Mouse (Mus musculus) gastrocnemius, adult 18-20 months (tissue): ENCODE results near the gene Nsun2. TPM values are rescaled to one million over a fixed set of nuclear protein-coding genes. Genes with fewer than 3 reads are reported as not detected.
"Not testable (repeated sequence)": the region's sequence is repeated elsewhere in the genome, so short reads cannot be mapped to it uniquely, and the experiment has no call there.

Experiments
- DNase-seq: peaks from one replicate; pipeline ENCODE4 v3.0.0; 2021; ENCODE audit warnings: low spot score
- total RNA-seq, 2 experiments: library from RNA; stranded (reverse); gene quantifications; 2 replicates each; pipeline ENCODE4 v1.2.3; 2021

Gene Nsun2
- total RNA-seq, 2 experiments from 2014 or later: 42.4 to 46.5 TPM

DNA sequence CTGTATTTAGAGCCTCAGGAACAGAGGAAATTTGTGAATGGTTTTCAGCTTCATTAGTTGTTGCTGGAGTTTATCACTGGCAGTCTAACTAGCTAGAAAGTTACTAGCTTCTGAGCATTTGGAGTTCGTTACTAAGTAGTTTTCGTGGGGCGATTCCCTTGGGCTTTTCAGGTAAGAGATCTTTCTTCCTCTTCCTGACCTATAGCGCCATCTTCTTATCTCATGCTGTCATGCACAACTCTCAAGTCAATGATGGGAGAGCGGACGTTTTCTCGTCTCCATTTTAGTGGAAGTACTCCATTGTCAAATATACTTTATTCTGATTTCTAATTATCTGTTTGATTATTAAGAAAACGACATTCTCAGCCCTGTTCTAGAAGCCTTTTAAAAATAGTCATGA lies 16.4 kb downstream of the Nsun2 start:
- DNase-seq: no peak

DNA sequence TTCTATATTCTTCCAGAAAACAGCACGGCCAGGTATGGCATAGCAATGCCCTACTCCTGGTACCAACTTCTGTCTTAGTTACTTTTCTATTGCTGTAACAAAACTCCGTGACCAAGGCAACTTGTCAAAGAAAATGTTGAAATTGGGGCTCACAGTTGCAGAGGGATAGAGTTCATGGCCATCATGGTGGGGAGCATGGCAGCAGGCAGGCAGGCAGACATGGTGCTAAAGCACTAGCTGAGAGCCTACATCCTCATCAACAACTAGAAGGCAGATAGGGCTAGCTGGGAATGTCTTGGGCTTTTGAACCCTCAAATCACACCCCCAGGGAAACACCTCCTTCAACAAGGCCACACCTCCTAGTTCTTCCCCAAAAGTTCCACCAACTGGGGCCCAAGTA lies 17.3 kb downstream of the Nsun2 start:
- DNase-seq: no peak

DNA sequence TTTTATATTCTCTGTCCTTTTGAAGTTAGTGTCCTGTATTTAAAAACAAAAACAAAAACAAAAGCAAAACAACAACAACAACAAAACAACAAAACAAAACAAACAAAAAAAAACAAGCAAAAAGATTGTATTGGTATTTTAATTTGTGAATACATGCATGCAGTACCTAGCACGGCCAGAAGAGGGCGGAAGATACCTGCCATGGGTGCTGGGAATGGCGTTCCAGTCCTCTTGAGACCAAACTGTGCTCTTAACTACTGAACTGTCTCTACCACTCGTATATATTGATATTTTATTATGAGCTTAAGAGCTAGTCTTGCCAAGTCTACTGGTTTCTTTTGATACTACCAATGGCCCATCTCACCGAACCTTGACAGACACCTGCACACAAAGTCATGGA lies 19.5 kb downstream of the Nsun2 start:
- no peak for DNase-seq

DNA sequence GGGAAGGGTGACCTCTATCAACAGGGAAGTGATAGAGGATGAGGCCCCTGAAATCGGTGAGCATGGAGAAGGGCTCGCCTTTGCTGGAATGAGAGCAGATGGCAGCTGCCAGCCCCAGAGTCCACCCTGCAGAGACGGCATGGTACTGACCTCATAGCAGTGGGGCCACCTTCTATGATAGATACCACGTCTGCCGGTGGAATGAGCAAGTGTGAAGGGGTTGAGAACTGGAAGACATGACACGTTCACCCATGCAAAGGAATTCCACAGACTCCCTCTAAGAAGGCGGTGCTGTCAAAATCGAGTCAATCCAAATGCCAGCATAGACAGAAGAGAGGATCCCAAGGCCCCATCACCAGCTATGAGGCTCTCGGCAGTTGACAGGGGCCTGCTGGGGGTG lies 20.7 kb downstream of the Nsun2 start:
- no peak for DNase-seq

DNA sequence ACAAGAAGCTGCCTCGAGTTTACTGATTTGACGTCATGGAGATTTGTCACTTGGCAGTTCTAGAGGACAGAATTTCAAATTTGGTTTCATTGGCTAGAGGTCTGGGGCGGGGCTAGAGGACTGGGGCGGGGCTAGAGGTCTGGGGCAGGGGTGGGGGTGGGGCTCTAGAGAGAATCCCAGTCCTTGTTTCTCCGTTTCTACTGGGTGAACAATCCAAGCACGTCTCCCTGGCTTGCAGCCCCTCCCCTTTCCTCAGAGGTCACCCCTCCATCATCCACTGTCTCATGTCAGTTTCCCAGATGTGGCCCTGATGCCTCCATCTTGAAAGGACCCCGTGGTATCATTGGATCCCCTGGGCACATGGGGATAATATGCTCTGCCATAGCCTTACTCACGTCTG lies 21.5 kb downstream of the Nsun2 start:
- DNase-seq: no peak

DNA sequence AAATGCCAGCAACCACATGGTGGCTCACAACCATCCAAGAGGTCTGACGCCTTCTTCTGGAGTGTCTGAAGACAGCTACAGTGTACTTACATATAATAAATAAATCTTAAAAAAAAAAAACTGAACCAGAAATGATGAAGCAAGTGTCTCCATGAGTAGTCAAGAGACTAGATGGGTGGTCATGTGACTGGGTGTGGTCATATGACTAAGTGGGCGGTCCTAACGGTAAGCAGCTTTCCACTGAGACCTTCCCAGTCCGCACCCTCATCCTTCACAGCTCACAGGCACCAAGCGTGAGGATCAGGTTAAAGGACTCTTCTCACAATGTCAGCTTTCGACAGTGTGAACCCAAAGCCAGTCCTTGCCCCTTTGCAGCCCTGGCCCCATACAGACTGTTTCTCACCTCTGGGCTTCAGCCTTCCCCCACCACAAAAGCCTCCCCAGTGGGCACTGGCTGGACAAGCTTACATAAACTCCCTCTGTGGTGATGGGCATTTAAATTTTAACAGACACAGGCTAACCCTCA lies 22.5 kb downstream of the Nsun2 start:
- no peak for DNase-seq

DNA sequence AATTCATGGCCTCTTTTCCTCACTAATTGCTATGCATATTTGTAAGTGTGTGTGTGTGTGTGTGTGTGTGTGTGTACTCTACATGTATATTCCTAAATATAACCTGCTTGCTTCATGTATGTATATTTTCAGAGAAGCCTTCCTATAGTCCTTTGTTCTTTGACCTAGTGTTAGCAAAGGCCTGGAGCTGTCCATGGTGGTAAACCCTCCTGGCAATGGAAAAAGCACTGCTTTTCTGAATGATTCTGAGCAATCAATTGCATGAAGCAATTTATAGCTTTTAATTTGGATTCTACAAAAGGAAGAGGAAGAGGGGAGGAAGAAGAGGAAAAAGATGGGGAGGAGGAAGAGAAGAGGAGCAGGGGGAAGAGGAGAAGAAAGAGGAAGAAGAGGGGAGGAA lies 23.2 kb downstream of the Nsun2 start:
- no peak for DNase-seq

DNA sequence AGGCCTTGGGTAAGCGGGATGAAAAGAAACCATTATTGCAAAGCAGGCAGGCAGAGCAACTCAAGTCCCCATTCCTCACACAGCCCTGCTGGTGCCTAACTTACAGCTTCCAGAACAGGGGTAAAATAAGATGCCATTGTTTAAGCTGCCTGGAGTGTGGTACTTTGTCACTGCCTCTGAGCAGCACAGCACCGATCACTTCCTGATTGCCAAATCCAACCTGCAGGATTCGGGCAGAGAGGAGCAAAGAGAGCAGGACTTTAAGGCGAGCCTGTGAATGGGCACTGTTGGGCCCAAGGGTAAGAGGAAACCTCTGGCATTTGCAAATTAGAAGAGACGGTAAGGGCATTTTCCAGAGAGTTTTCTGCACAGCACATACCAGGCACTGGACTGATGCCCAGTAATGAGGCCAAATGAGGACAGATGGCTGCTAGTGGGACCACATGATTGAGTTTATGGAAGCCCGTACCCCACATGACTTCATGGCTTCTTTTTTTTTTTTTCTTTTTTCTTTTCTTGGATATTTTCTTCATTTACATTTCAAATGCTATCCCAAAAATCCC lies 24.6 kb downstream of the Nsun2 start:
- no peak for DNase-seq

DNA sequence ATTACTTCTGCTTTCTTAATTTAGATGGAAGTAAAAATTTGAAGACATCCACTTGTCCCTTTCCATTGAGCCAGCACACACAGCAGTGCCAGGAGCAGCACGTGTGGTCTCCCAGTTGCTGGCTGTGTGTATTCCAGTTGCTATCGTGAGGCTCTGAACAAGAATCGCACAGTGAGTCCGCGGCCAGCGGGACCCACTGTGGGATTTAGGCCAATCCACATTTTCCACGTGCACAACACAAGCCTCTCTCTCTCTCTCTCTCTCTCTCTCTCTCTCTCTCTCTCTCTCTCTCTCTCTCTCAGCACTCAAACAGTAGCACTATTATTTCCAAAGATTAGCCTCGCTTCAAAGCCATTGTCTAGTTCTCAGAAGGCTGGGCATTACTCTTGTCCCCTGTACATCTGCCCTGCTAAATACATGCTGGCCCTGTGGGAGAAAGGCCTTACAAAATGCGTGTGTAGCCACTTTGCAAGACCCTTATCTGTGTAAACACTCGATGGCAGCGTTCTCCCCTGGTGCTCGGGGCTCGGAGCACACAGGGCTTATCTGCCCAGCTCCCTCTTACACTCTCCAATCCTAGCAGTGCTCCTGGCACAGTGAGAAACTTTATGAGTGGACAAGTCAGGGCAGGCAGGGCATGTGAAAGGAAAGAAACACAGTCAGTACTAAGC lies 25.9 kb downstream of the Nsun2 start:
- DNase-seq: no peak

DNA sequence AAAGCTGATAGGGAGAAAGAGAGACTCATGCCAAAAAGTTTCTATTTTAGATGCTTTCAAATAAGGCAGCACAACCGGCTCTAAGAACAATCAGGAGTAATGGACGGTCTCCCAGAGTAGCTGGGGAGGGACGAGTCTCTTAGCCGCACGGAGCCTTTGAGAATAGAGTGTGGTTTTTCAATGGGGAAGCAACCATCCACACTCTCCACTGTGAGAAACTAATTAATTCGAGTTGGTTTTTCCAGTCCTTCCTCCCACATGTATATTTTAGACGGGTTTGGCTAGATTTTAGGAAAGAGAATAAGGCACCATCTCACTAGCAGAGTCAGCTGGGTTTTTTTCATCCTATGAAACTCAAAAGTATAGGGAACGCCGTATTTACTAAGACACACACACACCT lies 28.5 kb downstream of the Nsun2 start:
- DNase-seq: no peak

DNA sequence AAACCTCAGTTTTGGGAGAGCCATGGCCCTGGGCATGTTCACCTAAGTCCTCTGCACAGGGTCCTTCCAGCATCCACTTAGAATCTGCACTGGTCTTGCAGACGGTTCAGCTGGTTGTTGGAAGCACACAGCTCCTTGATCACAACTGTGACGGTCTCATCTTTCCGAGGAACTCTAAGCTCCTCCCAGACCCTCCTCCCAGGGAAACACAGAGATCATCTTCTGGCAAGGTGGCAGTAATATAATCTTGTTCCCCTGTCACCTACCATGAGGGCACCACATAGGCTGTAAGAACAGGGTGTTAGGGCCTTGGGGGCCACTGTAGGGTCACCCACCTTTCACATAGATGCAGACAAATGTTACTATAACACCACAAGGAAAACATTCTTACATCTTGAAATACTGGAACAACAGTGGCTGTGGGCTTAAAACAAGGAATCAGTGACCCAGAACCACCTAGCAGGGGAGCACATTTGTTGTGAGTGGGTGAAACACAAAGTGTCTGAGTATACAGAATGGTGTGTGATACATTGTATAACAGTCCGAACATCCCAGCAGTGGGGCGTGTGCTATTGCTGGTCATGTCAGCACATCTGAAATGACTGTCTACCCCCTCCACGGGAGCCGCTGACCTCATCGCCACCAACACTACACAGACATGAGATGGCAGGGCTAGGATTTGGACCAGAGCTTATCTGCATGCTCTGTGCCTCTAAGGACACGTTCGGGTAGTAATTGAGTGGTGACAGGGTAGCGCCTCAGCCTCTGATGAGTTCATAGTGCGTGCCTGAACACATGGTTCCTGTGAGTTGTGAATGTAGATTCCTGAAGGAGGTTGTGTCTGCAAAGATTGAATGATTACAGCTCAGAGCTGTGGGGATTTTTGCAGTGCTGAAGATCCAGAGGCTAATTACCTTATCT lies 29.4 kb downstream of the Nsun2 start:
- no peak for DNase-seq

DNA sequence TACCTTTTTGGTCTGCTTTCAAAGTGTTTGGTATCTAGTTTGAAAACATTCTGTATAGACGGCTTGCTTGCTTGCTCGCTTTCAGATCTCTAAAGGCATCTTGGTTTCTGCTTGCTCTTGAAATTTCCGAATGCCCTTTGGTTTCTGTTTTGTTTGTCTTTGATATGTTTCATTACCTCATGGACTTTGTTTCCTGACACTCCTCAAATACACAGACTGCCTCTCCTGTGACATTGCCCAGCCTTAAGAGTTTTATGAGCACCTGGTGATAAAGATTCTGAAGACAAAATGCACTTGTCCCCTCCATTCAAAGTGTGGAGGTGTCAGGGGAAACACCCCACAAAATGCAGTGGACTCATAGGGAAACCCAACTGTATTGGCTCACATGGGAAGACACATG lies 30.4 kb downstream of the Nsun2 start:
- no peak for DNase-seq

DNA sequence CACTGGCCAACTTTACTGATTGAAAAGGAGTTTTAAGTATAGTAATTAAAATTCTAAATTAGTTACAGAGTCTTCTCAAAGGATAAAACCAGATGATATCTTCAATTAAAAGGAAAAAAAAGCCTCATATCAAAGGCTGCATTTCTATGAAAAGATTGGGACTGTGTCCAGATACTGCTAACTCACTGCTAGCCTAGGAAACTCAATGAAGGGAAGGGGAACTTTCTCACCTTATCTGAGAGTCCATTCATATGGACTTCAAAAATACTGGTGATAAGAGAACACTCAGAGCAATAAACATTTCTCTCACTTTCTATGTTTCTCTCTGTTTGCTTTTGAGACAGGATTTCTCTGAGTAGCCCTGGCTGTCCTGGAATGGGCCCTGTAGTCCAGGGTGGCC lies 31.0 kb downstream of the Nsun2 start:
- no peak for DNase-seq

DNA sequence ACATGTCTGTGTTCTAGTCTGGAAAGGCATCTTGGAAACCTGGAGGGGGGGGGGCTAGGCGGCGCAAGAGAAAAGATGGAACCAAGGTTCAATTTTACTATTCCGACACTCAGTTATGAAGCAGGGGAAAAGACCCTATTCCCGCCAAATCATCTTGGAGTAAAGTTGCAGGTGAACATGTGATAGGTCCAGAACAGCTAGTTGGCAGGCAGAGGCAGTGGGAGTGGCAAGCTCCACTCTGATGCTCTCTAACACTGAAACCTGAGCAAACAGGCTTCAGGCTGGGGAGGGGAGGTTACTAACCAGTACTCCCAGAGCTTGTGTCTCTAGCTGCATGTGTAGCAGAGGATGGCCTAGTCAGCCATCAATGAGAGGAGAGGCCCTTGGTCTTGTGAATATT lies 31.9 kb downstream of the Nsun2 start:
- DNase-seq: not testable (repeated sequence)

DNA sequence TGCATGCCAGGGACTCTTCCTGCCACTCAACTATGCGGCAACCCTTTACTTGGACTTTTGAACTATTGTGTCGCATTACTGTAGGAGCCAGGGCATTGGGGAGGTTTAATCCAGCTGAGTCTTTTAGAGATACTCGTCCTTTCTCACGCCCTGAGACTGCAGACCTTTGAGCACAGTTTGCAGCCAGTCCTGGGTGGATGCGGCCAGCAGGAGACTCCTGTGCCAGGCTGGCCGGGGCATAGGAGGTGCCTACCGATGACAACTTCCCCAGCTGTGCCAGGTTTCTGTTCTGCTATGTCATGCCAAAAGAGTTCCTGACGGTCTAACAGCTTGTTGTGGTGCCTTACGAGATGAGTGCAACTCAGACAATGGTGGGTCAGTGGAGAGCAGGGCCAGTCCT lies 35.7 kb downstream of the Nsun2 start:
- no peak for DNase-seq

DNA sequence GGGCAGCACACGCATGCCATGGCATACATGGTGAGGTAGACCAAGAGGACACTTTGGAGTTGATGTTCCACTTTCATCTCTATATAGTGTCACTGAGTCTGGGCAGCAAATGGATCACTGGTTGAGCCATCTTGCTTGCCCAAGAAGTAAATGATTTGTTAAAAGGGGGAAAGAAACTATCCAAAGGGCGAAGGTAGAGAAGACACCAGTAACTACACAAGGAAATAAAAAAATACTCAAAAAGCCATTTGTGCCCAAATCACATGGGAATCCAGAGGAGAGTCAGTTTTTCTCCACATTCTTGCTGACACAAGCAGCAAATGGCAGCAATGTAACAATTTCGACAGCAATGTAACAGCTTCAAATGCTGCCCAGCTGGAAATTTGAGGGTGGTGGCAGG lies 39.0 kb downstream of the Nsun2 start:
- DNase-seq: no peak

DNA sequence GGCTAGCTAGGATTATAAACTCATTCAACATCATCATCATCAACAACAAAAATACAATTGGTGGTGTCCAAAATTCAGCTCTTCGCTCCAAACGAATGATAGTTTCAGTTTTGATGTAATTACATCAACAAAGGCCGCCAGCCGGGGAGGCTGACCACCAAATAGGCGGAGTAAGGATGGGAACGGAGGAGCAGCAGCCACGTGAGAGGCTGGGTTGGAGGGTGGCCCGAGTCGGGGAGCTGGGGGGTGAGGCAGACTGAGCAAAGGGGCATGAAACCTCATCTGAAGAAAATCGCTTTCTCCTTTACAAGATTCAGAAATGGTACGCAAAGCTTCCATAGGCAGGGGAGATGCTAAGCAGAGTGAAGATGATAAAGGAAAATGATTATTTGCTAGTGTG lies 43.1 kb downstream of the Nsun2 start:
- no peak for DNase-seq

DNA sequence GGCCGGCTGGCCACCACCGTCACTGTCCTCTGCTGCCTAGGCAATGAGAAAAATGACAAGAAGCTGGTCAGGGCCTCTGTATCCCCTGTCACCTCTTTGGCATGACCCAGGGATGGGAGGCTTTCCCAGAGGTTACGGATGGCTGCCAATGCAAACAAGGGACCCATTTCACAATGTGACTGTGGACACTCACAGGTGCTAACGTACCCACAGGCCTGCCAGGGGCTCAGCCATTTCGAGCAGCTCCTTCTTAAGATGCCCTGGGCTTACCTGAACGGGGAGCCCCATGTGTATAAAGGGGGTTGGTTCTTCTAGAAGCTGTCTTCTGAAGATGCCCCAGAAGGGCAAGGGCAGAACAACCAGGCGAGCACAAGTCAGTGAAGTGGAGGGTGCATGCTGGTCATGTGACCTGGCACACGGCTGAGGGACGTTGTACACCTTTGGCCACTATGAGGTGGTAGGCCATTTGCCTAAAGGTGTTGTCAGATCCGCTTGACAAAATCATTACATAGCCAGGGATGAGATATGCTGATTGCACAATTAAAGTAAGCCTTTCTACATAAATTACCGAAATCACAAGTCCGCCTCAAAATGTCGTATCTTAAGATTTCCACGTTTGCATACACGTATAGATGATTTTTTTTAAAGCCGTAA lies 43.8 kb downstream of the Nsun2 start:
- no peak for DNase-seq

DNA sequence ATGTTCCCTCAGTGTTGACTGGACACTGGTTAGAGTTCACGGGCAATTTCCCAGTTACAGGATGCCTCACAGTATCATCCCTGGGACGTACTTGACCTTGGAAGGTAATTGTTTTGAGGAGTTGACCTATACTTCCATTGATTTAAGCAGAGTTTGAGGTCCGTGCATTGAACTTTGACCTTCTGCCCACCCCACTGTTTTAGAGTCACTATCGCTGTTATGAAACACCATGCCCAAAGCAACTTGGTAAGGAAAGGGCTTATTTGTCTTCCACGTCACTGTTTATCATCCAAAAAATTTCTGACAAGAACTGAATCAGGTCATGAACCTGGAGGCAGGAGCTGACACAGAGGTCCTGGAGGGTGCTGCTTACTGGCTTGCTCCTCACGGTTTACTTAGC lies 48.9 kb downstream of the Nsun2 start:
- no peak for DNase-seq

DNA sequence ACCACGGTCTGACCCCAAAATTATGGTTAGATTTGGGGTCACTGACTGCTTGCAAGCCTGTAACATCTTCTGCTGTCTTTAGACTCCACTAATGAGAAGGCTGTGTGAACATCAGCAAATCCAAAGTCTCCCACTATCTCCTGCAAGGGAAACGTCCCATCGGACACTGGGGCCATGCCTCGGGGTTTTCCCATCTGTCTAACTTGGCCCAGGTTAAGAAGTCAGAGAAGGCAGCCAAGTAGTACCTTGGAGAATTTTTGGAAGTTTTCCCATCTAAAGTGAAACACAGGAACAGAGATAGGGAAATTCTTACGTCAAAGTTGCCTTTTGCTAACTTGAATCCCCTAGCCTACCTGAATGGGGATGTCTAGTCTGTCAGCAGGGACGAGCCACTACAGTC lies 50.0 kb downstream of the Nsun2 start:
- no peak for DNase-seq

DNA sequence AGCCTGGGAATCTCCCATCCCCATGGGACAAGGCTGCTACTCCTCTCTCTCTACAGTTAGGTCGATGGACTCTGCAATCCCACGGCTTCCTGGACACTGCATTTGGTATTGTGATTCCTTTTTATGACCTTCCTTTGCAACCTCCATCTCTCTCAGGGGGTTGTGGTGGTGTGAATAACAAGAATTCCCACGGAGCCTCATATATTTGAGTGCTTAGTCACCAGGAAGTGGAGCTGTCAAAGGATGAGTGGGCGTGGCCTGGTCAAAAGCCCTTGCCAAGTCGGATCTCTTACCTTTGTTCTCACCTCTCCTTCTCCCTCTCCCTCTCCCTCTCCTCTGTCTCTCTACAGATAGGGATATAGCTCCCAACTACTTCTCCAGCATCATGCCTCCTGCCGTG lies 52.3 kb downstream of the Nsun2 start:
- no peak for DNase-seq

DNA sequence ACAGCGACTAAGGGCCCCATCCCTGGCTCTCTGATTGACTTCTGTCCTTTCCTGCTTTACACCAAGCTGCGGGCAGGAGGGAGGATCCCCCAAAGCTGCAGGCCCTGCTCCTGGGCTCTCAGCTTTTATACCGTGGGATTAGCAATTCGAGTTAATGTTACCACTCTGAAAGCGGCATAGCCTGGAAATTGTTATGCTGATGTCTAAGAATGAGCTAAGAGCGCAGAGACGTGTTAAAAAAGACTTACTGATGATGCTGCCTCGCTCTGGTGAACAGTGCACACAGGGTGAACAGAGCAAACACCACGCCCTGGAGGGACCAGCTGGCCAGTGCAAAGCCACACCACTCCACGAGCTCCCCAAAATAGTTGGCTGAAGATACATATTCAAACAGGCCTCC lies 52.8 kb downstream of the Nsun2 start:
- DNase-seq: no peak
